Mouse (Mus musculus) layer of hippocampus, postnatal 10 days (tissue): ENCODE measurements around the gene Tlr2. TPM values are rescaled to one million over a fixed set of nuclear protein-coding genes. Genes with fewer than 3 reads are reported as not detected.

ENCODE experiments used
- DNase-seq, 2 experiments: peaks; one replicate each; pipeline ENCODE4 v3.0.0; 2021; ENCODE audit warnings: low spot score in 2 of 2
- total RNA-seq, 2 experiments: library from RNA; stranded (reverse); gene quantifications; 2 replicates each; pipeline ENCODE4 v1.2.3; 2021

Tlr2 gene
- total RNA-seq, 2 experiments from 2014 or later, result 0.80 to 0.87 TPM

GRCm38 (mm10) chr3:83828145-83828611, 13.4 kb downstream of the Tlr2 start:
- DNase-seq, result no peak

DNA sequence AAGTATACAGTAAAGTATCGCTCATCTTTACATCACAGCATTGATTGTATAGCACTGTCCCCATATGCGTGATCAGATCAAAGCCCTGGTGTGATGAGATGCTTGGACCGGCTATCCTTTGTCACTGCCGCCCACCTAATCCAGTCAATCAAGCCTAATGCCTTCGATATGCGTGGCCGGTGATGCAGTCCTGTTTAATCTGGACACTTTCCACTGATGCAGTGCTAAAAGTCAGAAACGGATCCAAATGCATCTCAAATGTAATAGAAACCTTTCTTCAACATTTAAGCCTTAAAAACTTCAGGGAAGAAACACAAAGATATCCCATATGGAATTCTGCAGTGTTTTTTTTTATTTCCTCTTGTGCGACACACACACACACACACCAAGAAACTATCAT, 13.9 kb downstream of the Tlr2 start:
- DNase-seq, result no peak

GRCm38 (mm10) chr3:83823774-83824173, 17.8 kb downstream of the Tlr2 start:
- DNase-seq, result no peak

- no peak for DNase-seq
Measured at GRCm38 (mm10) chr3:83816372-83816925, 25.1 kb downstream of the Tlr2 start.

- no peak for DNase-seq
Measured at GRCm38 (mm10) chr3:83812863-83813262, 28.7 kb downstream of the Tlr2 start.

DNA sequence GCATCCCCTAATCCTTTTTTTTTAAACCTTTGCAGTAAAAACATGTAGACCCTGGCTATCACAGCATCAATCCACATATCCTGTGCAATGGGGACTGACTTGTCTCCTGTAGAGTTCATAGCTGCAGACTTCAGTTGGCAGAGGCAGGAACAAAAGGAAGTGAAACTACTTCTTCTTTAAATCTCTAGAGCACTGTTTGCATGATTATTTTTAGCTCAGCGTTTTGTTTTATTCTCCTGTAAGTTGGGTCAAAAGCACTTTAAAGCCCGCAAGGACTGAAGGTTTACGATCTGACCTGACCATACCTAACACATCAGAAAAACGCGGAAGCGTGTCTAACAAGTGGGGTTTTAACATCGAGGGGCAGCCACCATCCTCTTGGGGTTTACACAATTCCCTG, 29.6 kb downstream of the Tlr2 start:
- DNase-seq, result no peak

- no peak for DNase-seq
Measured at GRCm38 (mm10) chr3:83808483-83808882, 33.1 kb downstream of the Tlr2 start.

DNA sequence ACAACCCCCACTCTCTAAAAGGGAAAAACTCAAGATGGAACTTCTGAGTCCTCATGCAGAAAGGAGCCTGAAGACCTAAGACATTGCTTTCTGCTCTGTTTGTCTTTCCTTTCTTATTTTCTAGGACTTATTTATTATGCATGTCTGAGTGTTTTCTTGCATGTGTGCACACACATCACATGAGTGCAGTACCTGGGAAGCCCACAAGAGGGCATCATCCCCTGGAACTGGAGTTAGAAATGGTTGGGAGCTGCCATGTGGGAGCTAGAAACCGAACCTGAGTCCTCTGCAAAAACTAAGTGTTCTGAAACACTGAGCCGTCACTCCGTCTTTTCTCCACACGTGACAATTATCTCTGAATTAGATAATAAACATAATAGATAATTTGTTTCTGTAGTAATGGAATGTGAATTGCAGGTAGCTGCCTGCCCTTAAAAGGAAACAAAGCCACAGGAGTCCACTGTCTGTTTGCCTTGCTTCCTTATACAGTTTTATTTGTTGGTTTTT, 39.9 kb downstream of the Tlr2 start:
- DNase-seq, result no peak

- no peak for DNase-seq
Measured at GRCm38 (mm10) chr3:83799486-83799885, 42.1 kb downstream of the Tlr2 start.

GRCm38 (mm10) chr3:83797828-83798227, 43.7 kb downstream of the Tlr2 start:
- peak; percentile 58 to 78 for DNase-seq

- no peak for DNase-seq
Measured at GRCm38 (mm10) chr3:83797098-83797497, 44.5 kb downstream of the Tlr2 start.

- DNase-seq, result no peak
Measured at GRCm38 (mm10) chr3:83791444-83791843, 50.1 kb downstream of the Tlr2 start.

GRCm38 (mm10) chr3:83789651-83790451, 51.7 kb downstream of the Tlr2 start:
- peak in 1 of 2 experiments; percentile 16 for DNase-seq

DNA sequence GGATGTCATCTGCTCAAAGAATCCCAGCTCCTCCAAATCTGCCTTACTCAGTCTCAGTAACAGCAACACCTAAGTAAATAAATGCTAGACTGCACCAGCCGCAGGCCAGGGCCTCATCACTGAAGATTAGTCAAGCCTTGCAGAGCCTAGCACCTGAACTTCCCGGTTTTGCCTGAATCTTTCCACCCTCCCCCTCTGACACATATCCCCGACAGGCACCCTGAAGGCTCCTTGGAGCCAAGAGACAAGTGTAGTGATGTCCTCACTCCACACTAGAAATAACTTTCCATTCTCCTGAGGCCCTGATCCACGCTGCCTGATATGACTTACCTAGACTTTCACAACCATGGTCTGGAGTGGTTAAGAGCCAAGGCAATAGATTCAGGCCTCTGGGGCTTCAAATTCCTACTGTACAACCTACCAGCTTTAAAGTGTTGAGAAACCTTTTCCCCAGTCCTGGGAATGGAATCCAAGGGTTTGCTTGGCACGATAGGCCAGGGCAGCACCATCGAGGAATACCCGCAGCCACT, 53.7 kb downstream of the Tlr2 start:
- no peak for DNase-seq

DNA sequence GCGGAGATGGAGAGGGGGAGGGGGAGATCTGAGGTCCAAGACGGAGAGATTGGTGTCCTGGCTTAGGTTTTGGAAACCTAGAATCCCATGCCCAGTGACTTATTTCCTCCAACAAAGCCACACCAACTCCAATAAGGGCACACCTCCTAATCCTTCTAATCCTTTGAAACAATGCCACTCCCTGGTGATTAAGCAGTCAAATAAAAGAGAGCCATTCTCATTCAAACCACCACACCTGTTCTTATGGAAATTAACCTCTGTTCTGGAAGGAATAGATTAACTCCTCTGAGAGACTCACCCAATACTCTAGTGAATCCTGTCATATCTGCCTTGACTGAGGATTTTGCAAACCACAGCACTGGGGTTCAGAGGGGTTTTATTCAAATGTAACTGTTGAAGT, 54.5 kb downstream of the Tlr2 start:
- no peak for DNase-seq

Other genes starting within 250 kb of the Tlr2 start
- 1 to 10 TPM; 6.4 to 6.7 TPM for gene Sfrp2, start 75.4 kb downstream of the Tlr2 start, total RNA-seq
- gene Tmem131l, start 198.4 kb upstream of the Tlr2 start, total RNA-seq, result 10 to 100 TPM; 45.4 to 47.6 TPM